Mouse (Mus musculus) ovary, postnatal 14 days (tissue): ENCODE data around the gene Dgat2l6.

Experiments used
- DNase-seq: peaks from one replicate; pipeline ENCODE4 v3.0.0; 2022; ENCODE audit warnings: low spot score

Gene Dgat2l6

DNA sequence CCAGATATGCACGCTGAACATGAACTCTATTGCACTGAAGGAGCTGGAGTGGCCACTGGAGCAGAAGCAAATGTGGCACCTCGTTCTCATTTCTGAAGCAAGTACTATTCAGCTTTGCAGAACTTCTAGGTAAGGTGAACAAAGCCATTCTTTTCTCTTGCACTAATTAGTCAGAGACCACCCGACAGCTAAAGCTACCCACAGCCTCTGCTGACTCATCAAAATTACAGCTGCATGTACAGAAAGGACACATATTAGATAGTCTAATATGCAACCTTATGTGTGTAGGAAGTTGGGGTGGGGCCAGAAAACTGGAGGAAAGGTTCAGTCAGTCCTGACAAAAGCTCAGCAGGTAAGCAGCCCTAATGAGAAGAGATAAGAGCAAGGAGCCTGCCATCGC lies at the start of gene Dgat2l6:
Dgat2l6 (plus strand) TSS at position 368 of the 400 bp plus-strand sequence.
- no peak for DNase-seq

DNA sequence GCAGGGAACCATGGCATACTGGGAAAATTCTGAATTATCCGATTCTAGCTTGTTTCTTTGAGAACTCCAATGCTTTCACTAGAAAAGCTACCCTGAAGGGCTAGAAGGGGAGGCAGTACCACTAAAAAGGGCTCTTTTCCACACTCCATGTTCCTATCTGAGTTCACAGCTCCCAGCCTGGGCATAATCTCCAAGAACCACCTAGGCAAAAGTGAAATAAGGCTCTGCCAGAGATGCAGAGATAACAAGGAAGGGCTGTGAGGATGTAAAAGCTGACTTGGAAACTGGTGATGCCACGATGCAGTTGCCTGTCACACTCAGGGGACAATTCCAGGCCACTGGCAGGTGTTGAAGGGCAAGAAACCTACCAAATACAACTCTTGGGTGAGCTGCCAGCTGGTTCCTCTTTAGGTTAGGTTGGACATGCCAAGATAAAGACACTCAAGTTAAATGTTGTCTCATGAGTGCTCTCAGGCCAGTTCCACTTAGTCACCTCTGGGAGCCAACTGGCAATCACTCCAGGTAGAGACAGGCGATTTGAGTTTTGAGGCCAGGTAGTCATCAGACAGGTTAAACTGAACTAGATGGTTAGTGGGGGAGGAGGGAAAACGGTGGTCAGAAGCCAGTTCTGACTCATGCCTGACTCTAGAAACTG lies 48.9 kb upstream of the Dgat2l6 start:
- DNase-seq = no peak

DNA sequence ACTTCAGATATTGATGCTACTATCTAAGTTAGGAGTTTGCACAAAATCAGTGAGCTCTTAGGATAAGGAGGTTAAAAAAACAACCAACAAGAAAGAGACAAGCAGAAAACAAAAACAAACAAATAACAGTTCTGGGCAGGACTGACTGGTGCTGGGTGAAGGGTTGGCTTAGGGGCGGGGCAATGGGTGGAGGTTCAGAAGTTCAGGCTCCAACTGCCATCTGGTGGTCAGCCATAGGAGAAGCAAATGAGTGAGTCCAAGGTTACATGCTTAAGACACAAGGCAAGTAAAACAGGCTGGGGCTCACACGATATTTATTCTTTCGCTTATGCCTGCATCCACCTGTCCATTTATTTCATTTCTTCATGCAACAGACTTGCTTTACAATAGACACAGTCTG lies 44.3 kb upstream of the Dgat2l6 start:
- DNase-seq = peak; percentile 34

DNA sequence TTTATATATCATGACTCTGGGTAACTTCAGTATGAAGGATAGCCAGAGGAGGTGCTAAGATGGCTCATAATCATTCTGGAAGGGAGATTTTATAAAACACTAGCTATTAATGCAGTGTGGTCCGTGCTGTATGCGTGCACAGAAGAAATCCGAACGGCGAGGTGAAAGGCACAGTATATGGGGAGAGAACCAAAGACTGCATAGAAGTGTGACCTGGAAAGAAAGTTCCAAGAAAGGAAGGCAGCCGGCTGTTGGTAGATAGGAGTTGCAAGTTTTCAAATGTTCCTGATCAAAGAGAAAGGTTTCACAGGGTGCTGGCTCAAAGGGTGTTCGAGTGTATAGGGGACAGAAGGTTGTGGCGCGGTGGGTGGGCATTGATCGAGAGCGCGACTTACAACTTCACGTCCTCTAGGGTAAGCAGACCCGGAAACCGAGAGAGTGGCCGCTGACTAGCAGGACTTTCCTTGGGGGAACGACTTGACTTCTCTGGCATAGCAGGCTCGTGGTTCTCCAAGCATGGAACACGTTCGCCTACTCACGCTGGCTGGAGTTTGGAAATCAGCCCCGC lies 31.1 kb upstream of the Dgat2l6 start:
- DNase-seq = no peak

- peak; percentile 52 for DNase-seq
These were observed 30.3 kb upstream of the Dgat2l6 start, which contains the start of gene Igbp1 for GRCm38 (mm10) chrX:100494068-100494978. TSS of gene Igbp1 (plus strand) at chrX:100494291.

DNA sequence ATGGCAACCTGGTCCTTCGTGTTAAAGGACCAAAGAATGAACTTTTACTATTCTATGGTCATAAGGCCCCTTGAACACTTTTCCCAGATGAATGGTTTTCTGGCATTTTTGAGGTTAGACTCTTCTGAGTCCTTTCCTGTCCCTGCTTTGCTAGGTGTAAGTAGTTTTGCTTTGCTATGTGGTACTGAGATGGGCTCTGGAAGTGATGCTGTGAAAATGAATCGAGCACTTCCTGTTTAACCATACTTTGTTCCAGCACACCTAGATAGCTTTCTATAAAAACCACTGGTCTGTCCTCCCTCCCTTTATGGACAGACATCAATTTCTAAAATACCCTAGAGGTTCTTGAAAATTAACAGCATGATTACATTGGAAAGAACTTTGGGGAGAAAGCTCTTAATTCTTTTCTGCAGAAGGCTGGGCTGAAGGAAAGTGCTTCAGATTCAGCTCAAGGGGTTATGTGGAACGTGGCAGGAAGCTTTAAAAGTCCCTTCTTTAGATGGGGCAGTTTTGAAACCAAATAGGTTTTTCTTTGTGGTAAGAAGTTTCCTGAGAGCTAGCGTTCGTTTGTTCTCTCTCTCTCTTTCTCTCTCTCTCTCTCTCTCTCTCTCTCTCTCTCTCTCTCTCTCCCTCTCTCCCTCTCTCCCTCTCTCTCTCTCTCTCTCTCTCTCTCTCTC lies 20.3 kb upstream of the Dgat2l6 start:
- DNase-seq = no peak

DNA sequence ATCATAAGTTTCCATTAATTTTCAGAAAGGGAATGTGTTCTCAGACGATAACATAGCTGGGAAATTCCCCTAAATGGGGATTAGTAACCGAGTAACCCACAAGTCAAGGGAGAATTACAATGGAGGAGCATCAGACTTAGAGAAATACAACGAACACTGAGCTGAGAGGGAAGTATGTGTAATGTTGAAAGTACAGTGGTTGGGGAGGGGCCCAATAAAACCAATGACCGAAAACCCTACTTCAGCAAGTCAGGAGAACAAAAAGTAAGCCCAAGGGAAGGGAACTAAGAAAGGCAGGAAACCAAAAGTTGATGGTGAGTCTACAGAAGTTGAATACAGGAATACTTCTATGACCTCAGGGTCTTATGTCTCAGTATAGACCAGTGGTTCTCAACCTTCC lies 16.5 kb upstream of the Dgat2l6 start:
- no peak for DNase-seq

DNA sequence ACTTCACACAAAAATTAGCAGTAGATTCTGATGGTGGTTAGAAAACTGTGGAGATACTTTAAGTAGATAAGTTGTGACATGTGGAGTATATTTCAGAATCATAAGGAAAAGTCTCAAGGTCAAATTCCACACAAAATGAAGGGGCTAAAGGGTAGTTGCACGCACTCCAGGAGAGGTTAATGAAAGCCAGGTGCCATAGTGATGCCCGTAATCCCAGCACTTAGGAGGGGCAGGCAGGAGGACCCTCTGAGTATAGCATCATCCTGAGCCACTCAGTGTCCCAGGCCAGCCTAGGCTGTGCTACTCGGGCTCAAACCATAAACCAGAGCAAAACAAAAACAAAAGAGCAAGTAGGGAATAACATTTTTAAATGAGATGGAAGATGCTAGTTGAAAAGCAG lies 14.7 kb upstream of the Dgat2l6 start:
- no peak for DNase-seq

GRCm38 (mm10) chrX:100516683-100517082 lies 8.0 kb upstream of the Dgat2l6 start:
- DNase-seq = no peak

DNA sequence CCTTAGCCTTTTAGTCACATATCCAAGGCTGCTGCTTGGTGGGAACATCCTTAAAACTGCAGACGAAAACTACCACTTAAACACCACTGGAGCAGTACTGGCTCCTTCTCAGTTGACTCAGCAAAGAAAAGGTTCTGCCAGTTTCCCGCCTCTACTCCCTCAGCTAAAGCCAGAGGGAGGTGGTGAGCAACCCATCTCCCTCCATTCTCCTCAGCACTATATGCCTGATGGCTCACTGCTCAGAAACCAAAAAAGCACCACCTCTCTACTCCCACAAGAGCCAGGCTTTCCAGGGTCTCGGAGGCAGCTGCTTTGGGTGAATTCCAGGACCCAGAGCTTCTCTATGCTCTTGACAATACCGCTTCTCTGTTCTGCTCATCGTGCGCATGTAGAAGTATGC lies 7.0 kb upstream of the Dgat2l6 start:
- no peak for DNase-seq

DNA sequence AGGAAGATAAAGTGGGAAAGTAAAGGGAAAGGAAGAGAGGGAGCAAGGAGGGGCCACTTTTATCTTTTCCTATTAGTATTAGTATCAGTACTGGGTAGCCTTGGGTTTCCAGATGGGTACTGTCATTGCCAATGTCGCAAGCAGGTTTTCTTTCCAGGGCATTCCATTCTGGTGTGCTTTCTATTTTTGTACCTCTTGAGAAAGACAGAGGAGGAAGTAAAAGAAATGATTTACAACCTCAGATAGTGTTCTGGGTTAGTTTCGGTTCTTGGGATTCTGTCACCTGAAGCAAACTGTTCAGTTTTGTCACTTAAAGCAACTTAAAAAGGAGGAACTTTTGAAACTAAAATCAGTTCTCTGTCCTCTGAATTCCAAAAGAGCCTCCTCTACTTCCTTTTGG lies 6.1 kb upstream of the Dgat2l6 start:
- DNase-seq = no peak

- no peak for DNase-seq
These were observed 31.4 kb downstream of the Dgat2l6 start for GRCm38 (mm10) chrX:100556026-100556425.

GRCm38 (mm10) chrX:100565696-100566095 lies 41.1 kb downstream of the Dgat2l6 start:
- DNase-seq = no peak

- DNase-seq = no peak
These were observed 47.3 kb downstream of the Dgat2l6 start, which contains the start of gene Awat1 for GRCm38 (mm10) chrX:100571951-100572350. TSS of gene Awat1 (plus strand) at chrX:100572251.

DNA sequence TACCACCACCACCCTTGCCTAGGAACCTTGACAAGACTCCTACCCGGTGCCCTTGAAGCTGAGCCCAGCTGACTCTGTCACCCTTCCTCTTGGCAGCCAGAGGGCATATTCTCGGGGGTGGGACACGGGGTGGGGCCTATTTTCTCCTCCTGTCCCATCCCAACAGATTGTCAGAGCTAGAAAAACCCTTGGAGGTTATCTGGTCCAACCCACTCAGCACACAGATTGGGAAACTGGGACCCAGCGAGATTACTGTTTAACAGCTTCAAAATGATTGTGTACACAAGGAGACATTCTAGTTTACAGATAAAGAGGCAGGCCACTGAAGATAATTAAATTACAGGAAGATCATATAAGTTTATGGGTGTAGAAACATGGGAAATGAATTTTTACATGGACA lies 70.2 kb downstream of the Dgat2l6 start, which contains the start of gene P2ry4:
P2ry4 (minus strand) TSS at position 79 of the 400 bp plus-strand sequence.
- DNase-seq = no peak
